Mouse (Mus musculus) spleen, adult 2 months (tissue): ENCODE measurements around the gene Gm4858.

Experiments
- CTCF ChIP-seq: fragments of 200-500 bp; IDR thresholded peaks from 2 replicates; pipeline ENCODE4 v1.5.1; 2011; ENCODE audit warnings: mild to moderate bottlenecking, inconsistent platforms; ENCODE audit not compliant: insufficient read depth, insufficient read length, insufficient replicate concordance; ENCODE audit errors: extremely low read depth
- POLR2A ChIP-seq: fragments of 200-500 bp; IDR thresholded peaks from 2 replicates; pipeline ENCODE4 v1.6.1; 2011; ENCODE audit warnings: low read depth, low read length, inconsistent platforms

- TF ChIP-seq CTCF = no peak
- TF ChIP-seq POLR2A = no peak
Observed at GRCm38 (mm10) chr3:93086631-93087030, 18.0 kb downstream of the Gm4858 start.
